Mouse (Mus musculus): Measurements from ENCODE around the gene Reck.

- TF ChIP-seq CTCF (IDR thresholded peaks at IDR 0.05; ENCODE audit: low read depth) (no peak), EP300 (IDR thresholded peaks at IDR 0.05; ENCODE audit: low read depth) (no peak)
Measured at GRCm38 (mm10) chr4:43936749-43937674, 61.7 kb downstream of the Reck start.
